Mouse (Mus musculus): ENCODE data around the gene Fbln2.

Gene Fbln2

DNA sequence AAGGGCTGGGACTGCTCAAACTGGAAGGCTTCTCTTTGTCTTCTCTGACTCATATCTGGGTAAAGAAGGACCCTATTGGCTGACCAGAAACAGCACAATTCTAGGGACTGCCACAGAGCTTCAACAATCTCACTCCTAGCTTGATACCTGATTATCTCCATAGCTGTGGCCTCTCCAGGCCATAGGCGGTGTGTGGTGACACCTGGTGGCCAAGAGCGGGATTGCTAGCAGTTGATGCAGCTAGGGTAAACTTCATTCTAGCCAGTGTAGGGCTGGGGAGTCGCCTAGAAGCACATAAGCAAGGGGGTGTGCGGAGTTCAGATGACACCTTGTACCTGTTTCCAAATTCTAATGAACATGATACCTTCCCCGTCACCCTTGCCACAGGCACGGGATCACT, 69.0 kb downstream of the Fbln2 start:
- DNase-seq (ENCODE audit: low spot score) = peak; percentile 55

DNA sequence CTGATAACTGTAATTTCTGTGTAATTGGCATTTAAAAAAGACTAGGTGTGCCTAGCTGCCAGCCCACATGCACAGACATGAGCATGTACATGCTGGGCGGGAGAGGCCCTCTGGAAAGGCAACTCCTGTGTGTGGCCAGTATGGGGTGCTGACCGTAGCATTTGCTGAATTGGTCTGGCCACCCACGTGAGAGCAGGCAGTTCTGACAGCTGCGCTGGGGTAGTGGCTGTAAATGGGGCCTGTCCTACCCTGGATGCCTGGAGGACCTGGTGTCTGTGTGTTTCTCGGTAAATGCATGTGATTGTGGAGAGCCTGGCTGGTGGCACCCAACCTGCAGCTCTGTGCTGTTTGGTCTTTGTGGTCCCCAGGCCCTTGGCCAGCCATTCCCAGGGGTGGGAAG, 69.5 kb downstream of the Fbln2 start:
- DNase-seq (ENCODE audit: low spot score) = no peak

DNA sequence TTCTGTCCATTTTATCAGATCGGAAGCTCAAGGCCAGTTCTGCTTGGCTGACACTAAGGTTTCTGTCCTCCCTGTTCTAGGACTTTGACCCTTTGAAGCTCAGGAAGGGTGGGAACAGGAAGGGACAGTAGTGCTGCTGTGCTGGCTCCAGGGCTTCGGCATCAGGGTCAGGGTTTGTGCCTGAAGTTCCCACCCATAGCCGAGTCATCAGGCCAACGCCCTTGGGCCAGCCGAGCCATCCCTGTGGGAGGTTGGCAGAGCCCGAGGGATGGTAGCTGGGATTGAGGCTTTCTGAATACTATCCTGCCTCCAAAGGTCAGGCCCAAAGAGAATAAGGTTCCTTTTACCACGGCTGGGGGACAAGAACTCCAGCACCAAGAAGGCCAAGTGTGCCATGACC, 70.8 kb downstream of the Fbln2 start:
- DNase-seq (ENCODE audit: low spot score) = no peak

DNA sequence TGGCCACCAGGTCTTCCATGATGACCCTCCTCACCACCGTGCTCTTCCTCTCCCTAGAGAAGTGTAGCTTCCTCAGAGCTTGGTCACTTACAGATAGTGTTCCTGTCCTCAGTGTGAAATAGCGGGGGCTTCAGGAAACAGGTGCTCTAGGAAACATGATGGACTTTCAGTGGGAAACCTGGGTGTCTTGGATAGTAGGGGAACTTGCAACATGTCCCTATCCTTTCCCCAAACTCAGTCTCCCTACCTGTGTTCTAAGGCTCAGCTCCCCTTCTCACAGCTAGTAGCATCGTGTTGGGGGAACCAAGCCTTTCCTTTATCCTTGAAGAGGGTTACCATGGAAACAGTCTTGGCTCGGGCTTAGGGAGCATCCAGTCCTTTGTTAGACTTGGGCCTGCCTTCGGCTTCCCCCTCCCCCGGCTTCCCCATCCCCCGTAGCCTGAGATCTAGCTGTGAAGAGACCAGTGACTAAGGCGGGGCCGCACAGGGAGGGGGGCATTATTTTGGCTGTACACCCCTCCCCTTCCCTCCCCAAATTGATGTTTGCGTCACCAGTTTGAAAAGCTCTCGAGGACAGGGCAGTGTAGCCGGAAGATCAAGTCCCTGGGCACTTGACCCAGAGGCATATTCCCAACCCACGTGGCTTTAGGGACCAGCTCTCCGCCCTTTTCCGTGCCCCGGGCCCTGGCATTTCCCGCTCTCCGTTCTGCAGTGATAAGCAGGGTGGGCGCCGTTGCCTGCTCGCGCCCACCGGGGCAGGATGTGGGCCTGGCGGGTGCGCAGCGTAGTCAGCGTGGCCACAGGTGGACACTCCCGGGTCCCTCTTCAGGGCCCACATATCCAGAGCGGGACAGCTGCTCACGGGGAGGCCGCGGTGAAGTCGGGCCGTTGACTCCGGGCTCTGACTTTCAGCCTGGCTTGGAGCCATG, 72.5 kb downstream of the Fbln2 start:
- DNase-seq (ENCODE audit: low spot score) = no peak

DNA sequence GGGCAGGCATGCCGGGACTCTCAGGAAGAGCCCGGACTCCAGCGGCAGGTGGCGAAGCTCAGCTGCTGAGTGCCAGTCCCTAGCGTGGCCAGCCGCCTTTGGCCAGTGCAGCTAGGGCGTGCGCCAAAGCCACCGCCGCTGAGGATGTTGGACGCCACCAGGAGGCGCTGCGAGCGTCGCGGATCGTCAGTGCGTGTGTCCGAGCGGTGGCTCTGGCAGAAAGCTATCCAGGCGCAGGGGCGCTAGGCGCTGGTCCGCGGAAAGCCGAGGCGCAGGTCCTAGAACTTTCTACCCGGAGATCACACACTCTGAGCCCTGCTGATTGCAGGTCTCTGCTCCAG, 73.2 kb downstream of the Fbln2 start:
- no peak for DNase-seq (ENCODE audit: low spot score)

DNA sequence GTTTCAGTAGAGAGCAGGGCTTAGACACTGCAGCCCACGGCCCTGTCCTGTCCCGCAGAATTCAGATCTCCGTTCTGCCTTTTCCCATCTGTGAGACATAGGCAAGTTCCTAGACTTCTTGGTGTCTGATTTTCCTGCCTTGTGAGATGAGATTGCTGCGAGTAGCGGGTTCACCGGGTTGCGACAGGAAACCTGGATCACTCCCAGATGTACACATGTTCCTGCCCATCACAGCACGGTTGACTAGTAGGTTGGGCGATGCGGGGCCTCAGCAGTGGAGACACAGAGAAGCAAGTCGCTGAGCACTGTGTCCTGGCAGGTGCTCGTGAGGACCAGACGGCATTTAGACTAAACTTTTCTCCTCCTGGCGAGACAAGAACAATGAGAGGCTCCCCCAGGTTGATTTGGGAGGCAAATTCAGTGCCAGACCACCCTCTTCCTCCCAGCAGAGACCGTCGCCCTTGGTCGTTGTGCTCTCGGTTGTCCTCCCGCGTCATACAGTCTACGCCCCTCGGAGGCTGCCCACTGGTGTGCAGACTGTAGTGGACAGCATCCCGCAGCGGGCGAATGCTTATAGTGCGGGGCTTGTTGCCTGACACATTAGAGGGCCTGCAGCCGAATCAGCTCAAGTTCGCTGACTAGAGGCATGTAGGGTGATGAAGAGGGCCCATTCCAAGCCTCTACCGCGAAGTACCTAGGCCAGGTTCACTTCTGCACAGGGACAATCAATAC, 73.7 kb downstream of the Fbln2 start:
- no peak for DNase-seq (ENCODE audit: low spot score)

DNA sequence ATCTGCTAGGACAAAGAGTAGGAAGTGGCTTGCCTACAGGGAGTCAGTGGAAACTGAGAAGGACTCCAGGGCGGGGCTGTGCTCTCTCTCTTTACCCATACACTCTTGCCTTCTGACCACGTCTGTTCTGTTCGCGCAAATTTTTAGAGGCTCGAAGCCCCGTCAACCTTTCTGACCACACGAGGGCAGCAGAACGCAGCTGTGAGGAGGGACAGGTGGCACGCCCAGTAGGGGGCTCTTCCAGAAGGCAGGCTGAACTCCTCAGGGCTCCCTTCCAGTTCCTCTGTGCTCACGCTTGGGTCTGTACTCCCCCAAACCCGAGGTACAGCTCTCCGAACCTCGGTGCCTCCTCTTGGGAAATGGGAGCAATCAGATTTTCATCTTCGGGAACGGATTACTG, 74.4 kb downstream of the Fbln2 start:
- peak; percentile 45 for DNase-seq (ENCODE audit: low spot score)

DNA sequence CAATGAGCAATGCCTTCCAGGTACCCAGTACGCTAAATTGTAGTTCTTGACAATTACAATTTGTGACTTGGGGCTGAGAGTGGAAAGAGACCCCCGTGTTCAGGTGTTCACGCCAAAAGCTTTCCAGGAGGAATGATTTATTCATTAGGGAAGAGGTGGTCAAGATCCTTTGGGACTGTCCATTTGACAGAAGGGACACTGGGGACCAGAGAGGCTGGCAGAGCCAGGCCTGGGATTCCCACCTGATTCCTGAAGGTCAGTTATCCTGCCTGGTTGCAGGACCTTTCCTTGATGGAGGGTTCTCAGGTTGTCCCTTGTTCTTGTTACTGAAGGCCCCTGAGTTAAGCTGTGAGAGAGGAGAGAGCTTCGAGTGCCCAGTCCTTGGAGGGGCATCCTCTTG, 74.9 kb downstream of the Fbln2 start:
- DNase-seq (ENCODE audit: low spot score) = no peak

DNA sequence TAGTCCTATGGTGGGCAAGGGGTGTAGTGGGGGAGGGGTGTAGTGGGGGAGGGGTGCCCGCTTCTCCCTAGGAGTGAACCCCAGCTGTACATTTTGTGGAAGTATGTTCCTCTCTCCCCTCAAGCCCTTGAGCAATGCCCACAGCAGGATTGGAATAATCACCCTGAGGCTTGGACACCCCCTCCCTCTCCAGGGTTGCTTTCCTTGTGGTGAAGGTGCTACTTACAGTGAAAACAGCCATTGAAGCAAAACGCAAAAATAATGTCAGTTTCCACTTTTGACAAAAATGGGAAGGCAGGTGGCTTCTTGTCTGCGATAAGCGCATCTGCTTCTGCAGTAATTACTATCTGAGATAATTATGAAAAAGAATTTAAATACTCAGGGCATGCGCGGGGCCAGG, 75.4 kb downstream of the Fbln2 start:
- no peak for DNase-seq (ENCODE audit: low spot score)

DNA sequence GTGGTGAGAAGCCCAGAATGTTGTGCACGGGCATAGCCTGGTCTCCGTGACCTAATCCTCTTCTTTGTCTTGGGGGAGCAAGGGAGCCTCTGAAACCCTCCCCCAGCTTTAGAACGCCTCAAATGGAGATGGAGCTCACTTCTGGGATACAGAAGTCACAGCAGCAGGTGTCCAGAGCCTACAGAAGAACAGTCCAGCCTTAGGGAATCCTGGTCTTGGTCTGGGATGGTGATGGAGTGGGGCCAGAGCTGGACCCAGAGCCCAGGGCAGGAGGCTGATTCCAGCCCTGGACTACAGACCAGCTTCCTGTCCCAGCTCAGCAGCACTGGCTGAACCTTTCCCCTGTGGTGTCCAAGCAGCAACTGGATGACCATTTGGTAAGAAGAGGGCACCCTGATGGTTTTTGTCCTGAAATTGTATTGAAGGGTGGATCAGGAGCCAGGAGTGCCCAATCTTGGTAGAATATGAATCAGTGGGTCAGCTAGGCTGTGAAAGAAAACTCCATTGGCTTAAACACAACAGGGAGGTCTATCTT, 76.1 kb downstream of the Fbln2 start:
- DNase-seq (ENCODE audit: low spot score) = no peak

DNA sequence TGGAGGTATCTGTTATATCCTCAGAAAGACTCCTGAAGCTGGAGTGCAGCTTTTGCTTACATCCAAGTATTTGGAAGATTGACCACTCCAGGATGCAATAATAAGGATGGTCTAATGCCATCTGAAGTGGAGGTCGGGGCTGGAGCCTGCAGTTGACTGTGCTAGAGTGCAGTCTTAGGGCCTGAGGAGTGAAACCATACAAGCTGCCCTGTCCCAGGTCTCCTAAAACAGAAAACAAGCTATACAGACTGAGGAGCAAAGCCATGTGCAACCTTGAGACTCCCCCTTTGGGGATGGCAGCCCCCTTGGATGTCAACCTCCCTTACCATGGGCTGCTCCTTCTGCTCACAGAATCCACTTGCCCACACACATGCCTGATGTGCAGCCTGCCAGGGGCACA, 76.7 kb downstream of the Fbln2 start:
- no peak for DNase-seq (ENCODE audit: low spot score)

DNA sequence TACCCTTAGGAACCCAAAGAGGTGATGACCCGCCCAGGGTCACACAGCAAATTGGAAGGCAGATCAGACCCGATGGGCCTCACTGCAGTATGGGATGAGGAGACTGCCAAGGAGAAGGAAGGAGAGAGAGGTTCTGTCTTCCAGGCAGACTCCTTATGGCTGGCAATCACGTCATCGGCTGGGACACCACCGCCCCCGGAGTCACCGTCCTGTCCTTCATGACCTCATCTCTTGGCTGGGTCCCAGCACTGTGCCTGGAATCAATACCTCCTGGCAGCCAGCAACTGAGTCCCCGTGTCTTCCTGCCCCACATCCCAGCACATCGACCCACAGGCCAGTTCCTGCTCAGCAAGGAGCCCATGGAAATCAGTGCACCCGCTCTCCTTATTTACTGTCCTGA, 78.7 kb downstream of the Fbln2 start:
- DNase-seq (ENCODE audit: low spot score) = no peak

DNA sequence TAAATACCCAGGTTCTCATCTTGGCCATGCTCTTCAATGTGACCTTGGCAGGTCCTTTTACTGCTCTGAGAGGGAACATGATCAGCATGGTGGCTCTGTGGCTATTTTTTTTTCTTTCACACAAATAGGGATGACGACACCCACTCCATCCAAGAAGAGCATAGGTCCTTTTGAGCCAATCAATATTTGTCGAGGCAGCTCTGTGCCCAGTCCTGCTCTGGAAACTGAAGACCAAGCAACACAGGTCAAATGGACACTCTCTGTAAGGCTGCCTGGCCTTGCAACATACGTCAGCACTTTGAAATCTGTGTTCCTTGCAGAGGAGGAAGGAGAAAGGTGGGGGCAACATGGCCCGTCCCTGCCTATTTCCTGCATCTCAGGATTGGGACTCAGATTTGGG, 83.2 kb downstream of the Fbln2 start:
- DNase-seq (ENCODE audit: low spot score) = no peak

DNA sequence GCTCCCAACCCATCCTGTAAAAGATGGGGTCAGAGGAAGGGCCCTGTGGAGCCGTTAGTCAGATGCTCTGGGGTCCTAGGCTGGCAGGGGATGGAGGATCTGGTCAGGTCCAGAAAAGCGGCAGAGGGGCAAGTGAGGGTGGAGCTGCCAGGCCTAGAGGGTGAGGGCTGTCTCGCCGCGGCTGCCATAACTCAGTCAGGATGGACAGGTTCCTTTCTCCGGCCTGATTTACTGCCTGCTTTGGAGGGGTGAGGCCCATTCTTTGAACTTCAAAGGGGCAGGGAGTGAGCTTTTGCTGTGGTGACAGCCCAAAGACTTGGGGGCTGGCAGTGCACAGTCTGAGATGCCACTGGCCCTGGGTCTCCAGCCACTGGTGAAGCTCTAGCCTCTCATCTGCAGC, 86.6 kb downstream of the Fbln2 start:
- no peak for DNase-seq (ENCODE audit: low spot score)

DNA sequence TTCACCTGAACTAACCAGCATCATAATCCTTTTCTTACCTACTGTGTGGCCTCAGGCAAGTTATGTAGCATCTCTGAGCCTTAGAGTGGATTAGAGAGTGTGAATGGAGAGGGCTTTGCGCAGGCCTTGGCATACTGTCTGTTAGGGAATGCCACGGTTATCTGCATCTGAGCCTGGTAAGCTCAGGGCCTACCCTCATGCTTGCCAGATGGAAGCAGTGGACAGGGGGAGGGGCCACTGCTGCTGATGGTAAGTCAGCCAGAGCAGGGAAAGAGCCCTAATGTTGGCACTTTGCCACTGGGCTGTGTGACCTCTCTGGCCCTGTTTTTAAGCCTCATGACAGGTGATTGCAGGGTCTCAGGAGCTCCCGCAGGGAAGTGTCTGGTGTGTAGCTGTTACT, 87.8 kb downstream of the Fbln2 start:
- DNase-seq (ENCODE audit: low spot score) = no peak

DNA sequence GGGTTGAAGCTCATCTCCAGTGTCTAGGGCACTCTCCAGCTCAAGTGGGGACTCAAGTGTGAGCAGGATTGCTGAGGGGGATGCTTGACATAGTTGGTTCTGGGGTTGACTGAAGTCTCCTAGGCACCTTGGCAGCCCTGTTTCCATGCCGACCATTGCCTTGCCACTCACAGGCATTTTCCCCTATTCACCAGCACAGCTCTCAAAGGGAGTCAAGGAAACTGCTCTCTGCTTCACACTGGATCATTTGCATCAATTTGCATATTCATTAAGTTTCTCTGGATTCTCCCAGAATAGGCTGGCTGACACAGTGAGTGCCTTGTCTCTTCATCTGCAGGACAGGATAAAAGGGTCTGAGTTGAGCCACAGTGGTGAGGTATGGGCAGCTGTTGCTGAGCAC, 89.6 kb downstream of the Fbln2 start:
- DNase-seq (ENCODE audit: low spot score) = no peak

DNA sequence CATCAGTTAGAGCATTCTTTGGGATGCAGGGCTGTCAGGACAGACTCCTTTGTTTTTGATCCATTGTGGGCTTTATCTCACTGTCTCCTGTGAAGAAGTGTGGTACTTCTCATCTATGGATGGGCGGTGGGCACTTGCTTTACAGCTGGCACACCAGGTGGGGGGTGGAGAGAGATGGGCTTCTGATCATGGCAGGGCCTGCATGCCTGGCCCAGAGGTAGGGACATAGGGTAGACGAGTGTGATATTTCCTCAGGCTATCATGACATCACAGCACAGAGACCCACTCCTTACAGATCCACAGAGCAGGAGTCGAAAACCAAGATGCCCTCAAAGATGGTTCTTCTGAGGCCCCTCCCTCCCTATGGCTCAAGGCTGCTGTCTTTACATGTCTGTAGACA, 90.1 kb downstream of the Fbln2 start:
- no peak for DNase-seq (ENCODE audit: low spot score)

DNA sequence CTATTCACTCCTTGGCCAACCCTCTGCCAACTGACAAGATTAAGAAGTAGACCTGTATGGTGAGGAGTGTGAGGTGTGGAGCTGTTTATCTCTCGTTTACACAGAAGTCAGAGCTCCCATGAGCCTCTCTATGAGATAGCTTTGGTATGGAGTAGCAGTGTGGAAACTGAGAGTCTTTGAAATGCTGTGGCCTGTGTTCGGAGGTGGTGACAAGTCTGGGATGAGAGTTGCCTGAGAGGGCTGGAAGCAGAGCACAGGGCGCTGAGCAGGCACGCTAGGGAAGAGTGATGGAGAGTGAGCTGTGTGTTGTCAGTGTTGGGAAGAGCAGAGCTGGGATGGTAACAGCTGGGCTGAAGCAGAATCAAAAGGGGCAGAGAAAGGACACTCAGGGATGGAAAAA, 91.9 kb downstream of the Fbln2 start:
- no peak for DNase-seq (ENCODE audit: low spot score)

DNA sequence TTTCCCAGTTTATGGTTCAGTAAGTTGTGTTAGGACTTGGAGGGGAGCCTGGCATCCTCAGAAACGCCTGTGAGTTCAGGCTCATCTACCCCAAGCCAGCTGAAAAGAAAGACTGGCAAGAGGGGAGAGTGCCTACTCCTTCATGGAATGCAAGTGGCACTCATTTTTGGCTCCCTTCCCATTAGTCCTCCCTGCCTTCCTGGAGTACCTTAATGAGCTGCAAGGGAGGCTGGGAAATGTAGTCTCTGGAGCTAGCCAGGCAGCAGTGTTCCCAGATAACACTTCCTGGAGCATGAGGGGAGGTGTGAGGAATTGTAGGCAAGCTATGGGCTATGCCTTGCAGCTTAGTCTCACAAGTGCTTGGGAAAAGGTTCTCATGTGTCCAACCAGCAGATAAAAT, 95.7 kb downstream of the Fbln2 start:
- no peak for DNase-seq (ENCODE audit: low spot score)

DNA sequence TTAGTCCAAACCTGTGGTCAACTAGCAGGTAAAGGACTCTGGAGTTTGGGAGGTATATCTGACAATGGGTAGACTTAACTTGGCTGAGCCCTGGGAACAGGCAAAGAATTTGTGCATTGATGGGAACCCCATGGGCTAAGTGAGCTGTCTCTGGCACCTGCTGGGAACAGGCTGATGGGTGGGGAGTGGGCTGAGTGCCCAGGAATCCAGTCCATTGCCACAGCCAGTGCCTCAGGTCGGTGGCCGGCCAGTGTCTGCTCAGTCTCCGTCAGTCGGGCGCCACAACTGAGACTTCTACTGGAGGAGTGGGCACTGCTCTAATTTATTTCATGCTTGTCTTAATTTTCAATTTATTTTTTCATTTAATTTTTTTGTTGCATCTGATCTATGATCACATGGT, 98.9 kb downstream of the Fbln2 start:
- no peak for DNase-seq (ENCODE audit: low spot score)

DNA sequence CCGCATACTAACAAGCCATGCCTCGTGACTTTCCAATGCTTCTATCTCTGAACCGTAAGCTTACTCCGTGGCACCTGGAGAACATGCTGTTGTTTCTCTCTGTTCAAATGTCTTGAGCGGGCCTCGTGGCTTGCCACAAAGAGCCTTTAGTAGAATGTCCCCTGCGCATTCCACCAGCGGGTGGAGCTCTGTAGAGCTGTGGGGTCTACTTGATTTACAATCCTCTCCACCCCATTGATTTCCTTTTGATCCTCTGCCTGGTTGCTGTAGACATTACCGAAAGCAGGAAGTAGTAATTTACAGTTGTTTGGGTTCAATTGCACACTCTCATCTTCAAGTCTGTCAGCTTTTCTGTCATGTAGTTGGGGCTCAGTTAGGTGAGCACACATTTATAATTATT, 100.2 kb downstream of the Fbln2 start:
- DNase-seq (ENCODE audit: low spot score) = no peak

Data from T-cell, adult 2 months (primary cell).